In genomic region chr1:83187154-83187553, GRCm38 (mm10) we compare ENCODE assay signal across 9 mouse cellular contexts. TPM values are rescaled to one million over a fixed set of nuclear protein-coding genes. Genes with fewer than 3 reads are reported as not detected.
A peak's percentile ranks its signal among the peaks of the same experiment; 100 is the strongest.
DNase-seq lines count a peak whose midpoint lies in the region; ATAC-seq and TF ChIP-seq lines count a peak whose summit lies in the region.
"Had no signal": no experiment of that assay in that cellular context is flagged by ENCODE, and none has a peak within 500 bp of the region (broad histone marks: within the 10 kb centered on the region; RNA-seq: fewer than 3 reads in every experiment).

No protein-coding gene starts in this region.

- H3K4me2 ChIP-seq in liver, postnatal 0 days (ENCODE audit: low read depth, low read length): no peak overlapping the region
- H3K4me2 ChIP-seq in stomach, postnatal 0 days (replicated peaks; ENCODE audit: low read depth): no peak overlapping the region

- H3K4me3 ChIP-seq in spleen, adult 2 months (ENCODE audit: extremely low read depth, insufficient read depth, insufficient read length): no peak overlapping the region
- H3K4me3 ChIP-seq in kidney, adult 2 months (ENCODE audit: insufficient read depth, low read depth, low read length): no peak overlapping the region
- H3K4me3 ChIP-seq in liver, postnatal 0 days (ENCODE audit: low read depth, low read length): no peak overlapping the region
- no peak overlapping the region for H3K4me3 ChIP-seq in stomach, postnatal 0 days (ENCODE audit: low read depth, low read length)

- TF ChIP-seq CTCF in spleen, adult 2 months (IDR thresholded peaks at IDR 0.05; ENCODE audit: extremely low read depth, insufficient read depth, insufficient read length, insufficient replicate concordance): 0 out of 2 replicates have a peak, but pooled peaks have one; percentile 5
- TF ChIP-seq CTCF in kidney, adult 2 months (conservative IDR thresholded peaks at IDR 0.05; ENCODE audit: insufficient read depth, insufficient read length, low read depth, low read length): peak; percentile 75
- peak; percentile 68 for TF ChIP-seq CTCF in liver, postnatal 0 days (IDR thresholded peaks at IDR 0.05; ENCODE audit: low read depth)
- TF ChIP-seq CTCF in stomach, postnatal 0 days (IDR thresholded peaks at IDR 0.05; ENCODE audit: low read depth): peak; percentile 82

- no peaks in the 10 kb centered on the region for H3K27me3 ChIP-seq in spleen, adult 2 months (ENCODE audit: control insufficient read depth, insufficient read depth, low read length)
- no peaks in the 10 kb centered on the region for H3K27me3 ChIP-seq in kidney, adult 2 months (replicated peaks; ENCODE audit: control insufficient read depth, insufficient read depth, low read length)
- no peaks in the 10 kb centered on the region for H3K27me3 ChIP-seq in liver, postnatal 0 days (ENCODE audit: insufficient read depth, low read length)
- no peaks in the 10 kb centered on the region for H3K27me3 ChIP-seq in stomach, postnatal 0 days (ENCODE audit: control insufficient read depth, insufficient read depth, low read length)

- TF ChIP-seq EP300 in liver, postnatal 0 days (IDR thresholded peaks at IDR 0.05; ENCODE audit: low read depth): no peak
- no peak for TF ChIP-seq EP300 in stomach, postnatal 0 days (optimal IDR thresholded peaks at IDR 0.05)

- 37% methylated on average over 2 of the region's 2 CpGs for WGBS in spleen, adult 2 months
- 39% methylated on average over 2 of the region's 2 CpGs for WGBS in kidney, adult 2 months
- WGBS in liver, postnatal 0 days (ENCODE audit: insufficient replicate concordance): 38% methylated on average over 2 of the region's 2 CpGs
- WGBS in stomach, postnatal 0 days: 60% methylated on average over 2 of the region's 2 CpGs

- no peaks in the 10 kb centered on the region for H3K9me3 ChIP-seq in liver, postnatal 0 days (ENCODE audit: low read length)
- no peaks in the 10 kb centered on the region for H3K9me3 ChIP-seq in stomach, postnatal 0 days (ENCODE audit: control insufficient read depth, low read length)

- DNase-seq in cerebellum, postnatal 10 days: peak; percentile 64 to 70
- no peak for DNase-seq in cerebellum, adult 9-11 months
- no peak for DNase-seq in spleen, adult 2 months (ENCODE audit: low read depth in 1 of 2, low spot score in 2 of 2)
- DNase-seq in spleen, adult 12 weeks (ENCODE audit: low spot score): no peak
- DNase-seq in kidney, adult 2 months: peak; percentile 69
- peak; percentile 55 for DNase-seq in liver, postnatal 0 days
- DNase-seq in stomach, postnatal 0 days (ENCODE audit: low spot score): peak; percentile 70

- no peak overlapping the region for H3K9ac ChIP-seq in liver, postnatal 0 days (replicated peaks)
- H3K9ac ChIP-seq in stomach, postnatal 0 days (ENCODE audit: low read length): no peak overlapping the region

- no peaks in the 10 kb centered on the region for H3K4me1 ChIP-seq in spleen, adult 2 months (ENCODE audit: control insufficient read depth, insufficient read depth, insufficient read length)
- H3K4me1 ChIP-seq in kidney, adult 2 months (ENCODE audit: control insufficient read depth, insufficient read depth, low read length): no peaks in the 10 kb centered on the region
- no peaks in the 10 kb centered on the region for H3K4me1 ChIP-seq in liver, postnatal 0 days (ENCODE audit: insufficient read depth)
- no peaks in the 10 kb centered on the region for H3K4me1 ChIP-seq in stomach, postnatal 0 days (replicated peaks; ENCODE audit: control insufficient read depth, insufficient read depth)

- H3K36me3 ChIP-seq in spleen, adult 2 months (ENCODE audit: control insufficient read depth, insufficient read depth, low read length): no peaks in the 10 kb centered on the region
- H3K36me3 ChIP-seq in kidney, adult 2 months (ENCODE audit: control insufficient read depth, insufficient read depth, low read length): no peaks in the 10 kb centered on the region
- no peaks in the 10 kb centered on the region for H3K36me3 ChIP-seq in liver, postnatal 0 days (replicated peaks; ENCODE audit: insufficient read depth, low read length)
- H3K36me3 ChIP-seq in stomach, postnatal 0 days (ENCODE audit: control insufficient read depth, insufficient read depth, low read length): no peaks in the 10 kb centered on the region

- no peak for TF ChIP-seq POLR2A in spleen, adult 2 months (IDR thresholded peaks at IDR 0.05; ENCODE audit: low read depth, low read length)
- TF ChIP-seq POLR2A in kidney, adult 2 months (IDR thresholded peaks at IDR 0.05; ENCODE audit: low read depth, low read length): no peak

- peak; percentile 78 for ATAC-seq in common myeloid progenitor, adult 5-6 weeks (replicated peaks; ENCODE audit: low read depth, poor library complexity, severe bottlenecking)
- no peak for ATAC-seq in liver, postnatal 0 days
- ATAC-seq in stomach, postnatal 0 days (ENCODE audit: low FRiP score, low TSS enrichment): 0 out of 2 replicates have a peak, but pooled peaks have one; percentile 35

- H3K27ac ChIP-seq in spleen, adult 2 months (ENCODE audit: insufficient read depth, low read length): no peak overlapping the region
- H3K27ac ChIP-seq in kidney, adult 2 months (ENCODE audit: insufficient read depth, low read depth, low read length): no peak overlapping the region
- H3K27ac ChIP-seq in liver, postnatal 0 days (ENCODE audit: low read depth): no peak overlapping the region
- H3K27ac ChIP-seq in stomach, postnatal 0 days (replicated peaks): no peak overlapping the region

RNA-seq across cellular contexts. Expression of gene Daw1, which starts 27.6 kb away (rescaled TPM):
- polyA plus RNA-seq in spleen, adult 2 months (2012; rRNA removed): not detected in 2 replicates
- total RNA-seq in common myeloid progenitor, adult 5-6 weeks (2017): not detected in 2 replicates
- polyA plus RNA-seq in kidney, adult 2 months (2012; rRNA removed): 0.39 and 0.44 TPM in 2 replicates
- not detected in 2 replicates for polyA plus RNA-seq in liver, postnatal 0 days (2015; fragmentation: Nextera tagmentation; extraction: Ambion mirVana)
- 0.12 and 0.18 TPM in 2 replicates for polyA plus RNA-seq in stomach, postnatal 0 days (2015; fragmentation: Nextera tagmentation; extraction: Ambion mirVana)
- total RNA-seq: neutrophil, adult 5-6 weeks had no signal

Comparison
In these comparisons a context has a peak if more than half of its experiments do, and no peak if none do; other contexts are left out.
1. DNase-seq: peak in cerebellum, postnatal 10 days (2 of 2), kidney, adult 2 months (single experiment), liver, postnatal 0 days (single experiment) and stomach, postnatal 0 days (single experiment); none in cerebellum, adult 9-11 months (single experiment), spleen, adult 2 months (0 of 2) and spleen, adult 12 weeks (single experiment).
2. CTCF ChIP-seq: peak in every context shown above with its lines; median percentile 82 in stomach, postnatal 0 days; 75 in kidney, adult 2 months; 68 in liver, postnatal 0 days; 5 in spleen, adult 2 months.